Mouse (Mus musculus): ENCODE results near the gene Colq.

DNA sequence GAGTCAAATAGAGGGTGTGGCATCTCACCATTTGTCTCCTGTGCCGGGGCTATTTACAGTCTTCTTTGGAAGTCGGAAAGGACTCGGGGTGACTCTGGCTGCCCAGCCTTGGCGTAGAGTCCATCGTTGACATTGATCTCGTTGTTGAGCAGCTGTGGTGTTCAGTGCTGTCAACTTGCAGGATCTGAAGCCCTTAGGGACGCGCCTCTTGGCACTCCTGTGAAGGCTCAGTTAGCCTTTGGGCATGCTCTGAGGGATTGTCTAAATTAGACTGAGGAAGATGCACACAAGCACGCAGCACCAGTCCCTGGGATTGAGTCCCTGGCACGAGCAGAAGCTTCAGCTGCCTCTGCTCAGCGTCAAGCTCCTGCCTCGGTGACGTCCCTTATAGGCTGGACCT is 87.7 kb downstream of the Colq start:
- TF ChIP-seq EP300 (IDR thresholded peaks at IDR 0.05; ENCODE audit: low read depth) (no peak), CTCF (IDR thresholded peaks at IDR 0.05; ENCODE audit: low read depth) (no peak)

All from liver, embryonic 14.5 days (tissue).